Mouse (Mus musculus): ENCODE data around the gene Slc24a2. TPM values are rescaled to one million over a fixed set of nuclear protein-coding genes. Genes with fewer than 3 reads are reported as not detected.

The Slc24a2 gene
- polyA plus RNA-seq (2012; rRNA removed) = 0.04 TPM in 2 replicates

DNA sequence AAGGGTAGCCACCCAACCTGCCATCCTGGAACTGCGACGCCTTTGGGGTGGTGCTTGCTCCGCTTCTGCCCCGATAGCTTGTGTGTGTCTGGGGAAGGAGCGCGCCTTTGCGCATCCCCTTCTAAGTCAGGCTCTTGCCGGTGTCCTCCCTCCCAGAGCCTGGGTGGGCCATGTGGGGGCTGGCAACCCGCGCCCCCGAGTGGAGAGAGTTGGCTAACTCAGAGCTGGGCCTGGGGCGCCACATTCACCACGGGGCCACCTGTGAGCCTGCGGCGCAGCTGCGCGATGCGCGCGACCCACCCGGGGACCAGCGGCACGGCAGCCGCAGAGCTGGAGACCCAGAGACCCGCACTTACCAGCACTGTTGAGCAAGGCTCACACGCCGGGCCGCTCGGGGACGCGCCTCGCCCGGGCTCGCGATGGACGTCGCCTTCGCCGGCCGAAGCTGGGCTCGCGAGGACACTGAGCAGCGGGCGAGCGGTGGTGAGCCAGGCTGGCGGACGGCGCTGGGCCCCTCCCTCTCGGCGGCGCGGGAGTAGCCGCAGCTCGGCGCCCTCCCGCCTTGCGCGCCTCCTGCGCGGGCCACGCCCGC is at the start of gene Slc24a2:
TSS of gene Slc24a2 (minus strand) at position 518 of the 592 bp plus-strand sequence.
- no peak for DNase-seq (ENCODE audit: low read depth, low spot score)
- WGBS = 1% methylated on average over 60 of the region's 62 CpGs

- WGBS = 52% methylated on average over 1 of the region's 1 CpGs
- no peak for DNase-seq (ENCODE audit: low read depth, low spot score)
These were observed 44.5 kb upstream of the Slc24a2 start for GRCm38 (mm10) chr4:87274825-87275224.

GRCm38 (mm10) chr4:87274276-87274675 is 44.0 kb upstream of the Slc24a2 start:
- DNase-seq (ENCODE audit: low read depth, low spot score) = no peak
- 76% methylated on average over 2 of the region's 2 CpGs for WGBS

DNA sequence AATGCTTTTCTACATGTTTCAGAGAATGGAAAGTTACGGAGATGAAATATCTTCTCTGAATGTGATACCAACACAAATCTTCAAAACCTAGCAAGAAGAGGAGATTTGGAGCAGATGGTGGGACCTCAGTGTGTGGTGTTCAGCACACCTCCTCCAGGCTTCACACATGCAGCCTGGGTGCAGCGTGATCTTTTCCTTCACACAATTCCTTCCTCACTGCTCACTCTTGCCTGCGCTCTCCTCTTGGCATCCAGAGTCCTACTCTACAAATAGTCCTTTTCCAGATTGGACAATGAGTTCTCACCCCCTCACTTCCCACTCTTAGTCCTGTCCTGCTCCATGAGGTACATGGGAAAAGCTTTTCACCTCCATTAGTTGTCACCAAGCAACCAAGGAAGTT is 43.2 kb upstream of the Slc24a2 start:
- no peak for DNase-seq (ENCODE audit: low read depth, low spot score)
- WGBS = 96% methylated on average over 3 of the region's 3 CpGs

GRCm38 (mm10) chr4:87229224-87229959 is 885 bp downstream of the Slc24a2 start:
- DNase-seq (ENCODE audit: low read depth, low spot score) = no peak
- 14% methylated on average over 14 of the region's 14 CpGs for WGBS

GRCm38 (mm10) chr4:87221586-87221985 is 8.7 kb downstream of the Slc24a2 start:
- 41% methylated on average over 2 of the region's 2 CpGs for WGBS
- DNase-seq (ENCODE audit: low read depth, low spot score) = no peak

DNA sequence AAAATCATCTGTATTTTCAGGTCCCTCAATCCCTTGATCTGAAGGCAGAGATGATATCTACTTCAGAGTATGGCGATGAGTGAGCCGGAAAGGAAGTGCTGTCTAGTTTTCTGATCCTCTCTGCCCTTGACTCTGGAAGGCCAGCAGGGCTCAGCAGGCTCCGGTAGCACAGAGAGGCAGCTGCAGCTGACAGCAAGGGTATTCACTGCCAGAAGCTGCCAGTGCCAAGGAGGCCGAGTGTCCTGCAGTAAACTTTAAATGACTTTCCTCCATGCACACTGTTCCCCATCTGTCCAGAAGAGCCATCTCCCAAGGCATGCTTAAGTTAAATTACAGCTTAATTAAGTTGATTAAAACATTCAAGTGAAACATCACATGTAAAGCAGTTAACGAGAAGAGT is 12.1 kb downstream of the Slc24a2 start:
- 67% methylated on average over 5 of the region's 5 CpGs for WGBS

GRCm38 (mm10) chr4:87211344-87211978 is 18.8 kb downstream of the Slc24a2 start:
- DNase-seq (ENCODE audit: low read depth, low spot score) = no peak
- 65% methylated on average over 6 of the region's 6 CpGs for WGBS

More for the DNA sequence above, 12.1 kb downstream of the Slc24a2 start:
- no peak for DNase-seq (ENCODE audit: low read depth, low spot score)

DNA sequence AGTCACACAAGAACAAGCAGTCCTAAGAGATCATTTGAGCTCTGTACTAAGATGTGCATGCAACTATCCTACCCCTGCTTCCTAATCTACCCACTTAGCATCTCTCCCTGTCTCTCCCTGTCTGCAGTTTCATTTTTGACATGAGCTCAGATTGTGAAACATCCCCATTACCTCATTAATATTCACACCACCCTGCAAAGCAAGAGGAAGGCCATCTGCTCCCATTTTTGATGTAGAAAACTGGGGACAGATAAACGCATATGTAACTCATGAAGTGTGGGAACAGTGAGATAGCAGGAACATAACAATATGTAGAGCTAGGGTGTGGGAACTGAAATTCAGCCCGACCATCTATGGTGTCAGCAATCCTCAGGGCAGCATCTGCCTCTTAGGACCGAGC is 19.7 kb downstream of the Slc24a2 start:
- 66% methylated on average over 3 of the region's 3 CpGs for WGBS
- DNase-seq (ENCODE audit: low read depth, low spot score) = no peak

- WGBS = 70% methylated on average over 2 of the region's 2 CpGs
- no peak for DNase-seq (ENCODE audit: low read depth, low spot score)
These were observed 28.2 kb downstream of the Slc24a2 start for GRCm38 (mm10) chr4:87202081-87202480.

GRCm38 (mm10) chr4:87201229-87201628 is 29.0 kb downstream of the Slc24a2 start:
- no peak for DNase-seq (ENCODE audit: low read depth, low spot score)
- WGBS = 49% methylated on average over 3 of the region's 3 CpGs

- DNase-seq (ENCODE audit: low read depth, low spot score) = no peak
- 62% methylated on average over 10 of the region's 10 CpGs for WGBS
These were observed 45.9 kb downstream of the Slc24a2 start for GRCm38 (mm10) chr4:87184147-87184930.

- 52% methylated on average over 3 of the region's 3 CpGs for WGBS
- no peak for DNase-seq (ENCODE audit: low read depth, low spot score)
These were observed 53.2 kb downstream of the Slc24a2 start for GRCm38 (mm10) chr4:87177116-87177515.

DNA sequence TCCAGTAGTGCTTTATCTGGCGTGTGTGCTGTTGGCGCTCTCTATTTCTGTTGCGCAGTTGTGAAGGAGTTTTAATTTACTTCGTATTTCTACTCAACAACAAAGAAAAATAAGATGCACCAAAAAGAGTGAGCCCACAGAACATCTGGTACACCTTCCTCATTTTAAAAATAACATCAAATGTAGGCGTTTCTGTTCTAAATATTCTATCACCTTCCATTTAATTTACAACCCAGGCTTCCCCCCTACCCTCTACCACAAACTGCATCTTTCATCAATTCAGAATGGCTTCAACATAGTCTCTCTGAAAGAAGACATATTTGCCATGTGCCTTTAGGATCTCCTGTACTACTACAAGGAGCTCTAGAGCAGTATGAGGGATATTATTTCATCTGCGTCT is 66.3 kb downstream of the Slc24a2 start:
- 85% methylated on average over 6 of the region's 6 CpGs for WGBS
- no peak for DNase-seq (ENCODE audit: low read depth, low spot score)

DNA sequence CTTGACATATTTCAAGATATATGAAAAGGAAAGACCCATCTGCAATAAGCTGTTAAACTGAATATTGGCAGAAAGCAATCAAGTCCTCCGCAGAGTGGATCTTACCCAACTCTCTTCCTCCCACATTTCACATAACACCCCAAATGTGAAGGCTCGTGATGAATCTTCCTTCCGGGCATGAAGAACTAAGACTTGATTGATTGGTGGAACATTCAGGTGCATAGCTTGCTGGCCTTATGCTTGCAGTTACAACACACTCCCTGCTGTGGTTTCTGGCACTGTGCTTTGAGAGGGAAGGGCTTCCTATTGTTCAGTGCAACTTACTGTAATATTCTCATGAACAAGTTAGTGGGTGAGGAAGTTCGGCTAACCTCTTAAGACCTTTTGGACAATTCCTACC is 72.2 kb downstream of the Slc24a2 start:
- 66% methylated on average over 4 of the region's 4 CpGs for WGBS
- no peak for DNase-seq (ENCODE audit: low read depth, low spot score)

- WGBS = 79% methylated on average over 7 of the region's 7 CpGs
- DNase-seq (ENCODE audit: low read depth, low spot score) = no peak
These were observed 78.3 kb downstream of the Slc24a2 start for GRCm38 (mm10) chr4:87151990-87152389.

- WGBS = 66% methylated on average over 2 of the region's 2 CpGs
These were observed 80.7 kb downstream of the Slc24a2 start for GRCm38 (mm10) chr4:87149584-87149983.

GRCm38 (mm10) chr4:87141590-87142365 is 88.5 kb downstream of the Slc24a2 start:
- DNase-seq (ENCODE audit: low read depth, low spot score) = no peak
- 72% methylated on average over 12 of the region's 12 CpGs for WGBS

More at GRCm38 (mm10) chr4:87149584-87149983, 80.7 kb downstream of the Slc24a2 start:
- DNase-seq (ENCODE audit: low read depth, low spot score) = no peak

- no peak for DNase-seq (ENCODE audit: low read depth, low spot score)
- WGBS = 67% methylated on average over 3 of the region's 3 CpGs
These were observed 89.4 kb downstream of the Slc24a2 start for GRCm38 (mm10) chr4:87140901-87141300.
